In the genomic region with DNA sequence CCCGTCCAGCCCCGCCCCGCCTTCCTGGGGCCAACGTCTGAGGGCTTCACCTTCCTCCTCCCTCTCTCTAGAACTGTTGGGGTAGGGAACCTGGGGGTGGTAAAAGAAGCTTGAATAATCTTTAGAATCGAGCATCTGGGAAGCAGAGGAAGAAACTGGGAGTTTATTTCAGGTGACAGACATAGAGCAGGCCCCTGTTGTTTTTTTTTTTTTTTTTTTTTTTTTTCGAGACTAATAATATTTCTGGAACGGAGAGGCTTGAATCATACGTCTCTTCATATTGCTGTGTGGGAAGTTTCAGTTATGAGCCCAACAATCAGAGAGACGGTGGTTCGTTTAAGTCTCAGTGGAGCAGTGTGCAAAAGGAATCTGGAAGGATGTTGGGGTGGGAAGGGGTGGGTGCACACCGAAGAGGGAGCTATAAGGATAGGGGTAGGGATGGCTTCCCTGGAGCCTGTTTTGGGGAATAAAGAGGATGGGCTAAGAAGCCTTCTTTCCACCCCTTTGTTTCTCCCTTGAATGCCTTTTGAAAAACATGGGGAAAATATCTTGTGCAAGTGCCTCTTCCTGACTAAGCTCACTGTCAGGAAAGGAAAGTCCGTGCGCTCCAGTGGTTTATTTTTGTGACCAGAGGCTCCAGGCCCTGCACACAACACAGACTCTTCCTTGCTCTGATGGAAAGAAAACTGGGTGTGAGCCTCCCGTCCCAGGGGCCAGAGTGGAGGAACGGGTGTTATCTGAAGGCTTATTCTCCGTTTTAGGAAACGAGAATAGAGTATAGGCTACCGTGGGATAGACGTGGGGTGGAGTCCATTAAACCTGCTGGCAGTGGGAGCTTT, we compare ENCODE assay signal across 8 mouse cellular contexts. TPM values are rescaled to one million over a fixed set of nuclear protein-coding genes. Genes with fewer than 3 reads are reported as not detected.
DNase-seq lines count a peak whose midpoint lies in the region; ATAC-seq lines count a peak whose summit lies in the region.

No protein-coding gene starts in this region.

- peak overlapping the region; percentile 75 for H3K9ac ChIP-seq in heart, embryonic 13.5 days
- no peak overlapping the region for H3K9ac ChIP-seq in liver, embryonic 11.5 days (ENCODE audit: low read depth, low read length)

- ATAC-seq in heart, embryonic 13.5 days (ENCODE audit: extremely low read depth, insufficient number of reproducible peaks, low FRiP score, low TSS enrichment), result no peak; the same call in 1 of the 2 replicates
- peak; percentile 27; the same call in 1 of the 2 replicates for ATAC-seq in liver, embryonic 11.5 days (replicated peaks; ENCODE audit: low FRiP score)

- DNase-seq in right cerebral cortex, postnatal 25 days, result peak; percentile 25
- no peak for DNase-seq in right cerebral cortex, postnatal 36 days (ENCODE audit: low spot score in 2 of 2)
- DNase-seq in liver, embryonic 11.5 days (ENCODE audit: low spot score), result no peak
- peak; percentile 87 for DNase-seq in telencephalon, adult 2 months (ENCODE audit: low read depth, low spot score)
- no peak for DNase-seq in left cerebral cortex, adult 11 months (ENCODE audit: low spot score)
- no peak for DNase-seq in left cerebral cortex, postnatal 4 days
- DNase-seq in thymus, postnatal 0 days (ENCODE audit: low spot score), result no peak

- no peaks in the 10 kb centered on the region for H3K27me3 ChIP-seq in heart, embryonic 13.5 days (replicated peaks)
- no peaks in the 10 kb centered on the region for H3K27me3 ChIP-seq in liver, embryonic 11.5 days (replicated peaks; ENCODE audit: control insufficient read depth, insufficient read depth, low read length)

- peaks cover 68% of the 10 kb centered on the region for H3K4me1 ChIP-seq in heart, embryonic 13.5 days
- H3K4me1 ChIP-seq in liver, embryonic 11.5 days (replicated peaks; ENCODE audit: control insufficient read depth, insufficient read depth, low read length), result peaks cover 15% of the 10 kb centered on the region; the same call in 1 of the 2 replicates

- peak overlapping the region; percentile 60 for H3K4me2 ChIP-seq in heart, embryonic 13.5 days
- peak overlapping the region; percentile 57 for H3K4me2 ChIP-seq in liver, embryonic 11.5 days

- intact Hi-C loops in left cerebral cortex, postnatal 4 days (cut with DNase I), result no loop called here

- WGBS in heart, embryonic 13.5 days, result 16% methylated on average over 19 of the region's 19 CpGs
- WGBS in liver, embryonic 11.5 days, result 26% methylated on average over 19 of the region's 19 CpGs

- peak overlapping the region; percentile 97 for H3K27ac ChIP-seq in heart, embryonic 13.5 days (replicated peaks)
- H3K27ac ChIP-seq in liver, embryonic 11.5 days (ENCODE audit: low read depth, low read length), result no peak overlapping the region

- no peaks in the 10 kb centered on the region for H3K9me3 ChIP-seq in heart, embryonic 13.5 days
- no peaks in the 10 kb centered on the region for H3K9me3 ChIP-seq in liver, embryonic 11.5 days (ENCODE audit: control insufficient read depth, low read length)

- H3K4me3 ChIP-seq in heart, embryonic 13.5 days, result peak overlapping the region; percentile 21
- H3K4me3 ChIP-seq in liver, embryonic 11.5 days (ENCODE audit: low read depth, low read length), result peak overlapping the region; percentile 29; the same call in 1 of the 2 replicates

- no peaks in the 10 kb centered on the region for H3K36me3 ChIP-seq in heart, embryonic 13.5 days
- no peaks in the 10 kb centered on the region for H3K36me3 ChIP-seq in liver, embryonic 11.5 days (ENCODE audit: control insufficient read depth, insufficient read depth, low read length)

RNA-seq across cellular contexts. Expression of a gene that starts 14.4 kb away (rescaled TPM):
- polyA plus RNA-seq in heart, embryonic 13.5 days (2015; fragmentation: Nextera tagmentation; extraction: Ambion mirVana), result 27.0 and 29.5 TPM in 2 replicates
- polyA plus RNA-seq in liver, embryonic 11.5 days (2014; fragmentation: Nextera tagmentation; extraction: Ambion mirVana), result 9.7 and 10.9 TPM in 2 replicates
- 1 to 10 TPM; 2.2 to 3.7 TPM for total RNA-seq in left cerebral cortex, postnatal 4 days (2021)
- 10.1 and 10.5 TPM in 2 replicates for polyA plus RNA-seq in thymus, postnatal 0 days (2015; fragmentation: Nextera tagmentation; extraction: Ambion mirVana)

RNA-seq across cellular contexts. Expression of a gene that starts 31.5 kb away (rescaled TPM):
- polyA plus RNA-seq in heart, embryonic 13.5 days (2015; fragmentation: Nextera tagmentation; extraction: Ambion mirVana), result 15.1 and 18.4 TPM in 2 replicates
- polyA plus RNA-seq in liver, embryonic 11.5 days (2014; fragmentation: Nextera tagmentation; extraction: Ambion mirVana), result 3.0 and 3.9 TPM in 2 replicates
- 10 to 100 TPM; 45.0 to 47.8 TPM for total RNA-seq in left cerebral cortex, postnatal 4 days (2021)
- 2.4 and 3.9 TPM in 2 replicates for polyA plus RNA-seq in thymus, postnatal 0 days (2015; fragmentation: Nextera tagmentation; extraction: Ambion mirVana)

Comparison
In these comparisons a context has a peak if more than half of its experiments do, and no peak if none do; other contexts are left out.
1. DNase-seq: peak in right cerebral cortex, postnatal 25 days (single experiment) and telencephalon, adult 2 months (single experiment); none in right cerebral cortex, postnatal 36 days (0 of 2), liver, embryonic 11.5 days (single experiment), left cerebral cortex, adult 11 months (single experiment), left cerebral cortex, postnatal 4 days (single experiment) and thymus, postnatal 0 days (single experiment).